Mouse (Mus musculus): ENCODE data around the gene Ptpn11.

The Ptpn11 gene

GRCm38 (mm10) chr5:121184945-121185551, 6.1 kb downstream of the Ptpn11 start:
- DNase-seq (ENCODE audit: extremely low spot score, low read depth, low spot score) = no peak

DNA sequence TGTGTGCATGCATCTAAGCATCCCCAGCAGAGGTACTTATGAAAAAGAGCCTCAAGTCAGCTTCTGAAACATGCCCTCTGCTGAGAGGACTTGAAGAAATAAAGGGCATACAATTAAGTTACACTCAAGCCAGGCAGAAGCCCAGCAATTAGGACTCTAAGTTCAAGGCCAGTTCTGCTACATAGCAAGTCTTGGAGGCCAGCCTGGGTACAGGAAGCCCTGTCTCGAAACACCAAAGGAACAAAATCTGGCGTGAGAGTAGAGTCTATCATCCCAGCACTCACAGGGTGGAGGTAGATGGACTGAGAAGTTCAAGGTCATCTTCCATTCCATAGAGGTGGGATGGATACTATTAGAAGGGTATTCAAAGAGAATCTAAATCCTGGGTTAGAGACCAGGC, 6.8 kb downstream of the Ptpn11 start:
- DNase-seq (ENCODE audit: extremely low spot score, low read depth, low spot score) = no peak

GRCm38 (mm10) chr5:121183269-121183668, 7.9 kb downstream of the Ptpn11 start:
- no peak for DNase-seq (ENCODE audit: extremely low spot score, low read depth, low spot score)

DNA sequence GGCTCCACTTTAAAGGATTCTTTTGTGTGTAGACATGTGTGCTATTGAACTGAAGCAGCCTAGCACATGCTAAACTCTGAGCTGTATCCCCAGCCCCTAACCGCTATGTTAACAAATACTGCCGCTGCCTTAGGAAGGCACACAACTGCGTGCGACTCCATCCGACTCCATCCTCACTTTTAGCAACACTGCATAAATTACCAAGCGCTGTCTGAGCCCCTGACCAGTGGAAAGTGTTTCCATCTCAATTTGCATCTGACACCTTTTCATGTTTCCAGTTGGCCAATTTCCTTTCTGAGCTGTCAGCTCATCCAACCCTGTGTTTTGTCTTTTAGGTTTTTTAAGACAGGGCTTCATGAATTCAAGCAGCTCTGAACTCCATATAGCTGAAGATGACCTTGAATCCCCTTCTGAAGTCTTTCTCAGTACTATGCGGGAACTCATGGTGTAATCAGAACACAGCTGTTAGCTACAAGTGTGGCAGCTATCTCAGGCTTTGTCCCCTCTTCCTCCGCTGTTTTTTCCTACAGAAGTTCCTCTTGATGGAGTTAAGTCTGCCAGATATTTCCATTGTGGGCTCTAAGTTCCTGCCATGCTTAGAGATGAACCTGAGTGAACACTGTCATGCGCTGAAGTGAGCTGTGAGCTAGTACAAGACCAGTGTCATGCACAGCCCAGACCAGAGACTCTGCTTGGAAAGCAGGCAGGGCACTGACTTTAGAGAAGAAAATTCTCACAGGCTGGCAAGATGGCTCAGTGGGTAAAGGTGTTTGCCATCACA, 11.9 kb downstream of the Ptpn11 start:
- no peak for DNase-seq (ENCODE audit: extremely low spot score, low read depth, low spot score)

DNA sequence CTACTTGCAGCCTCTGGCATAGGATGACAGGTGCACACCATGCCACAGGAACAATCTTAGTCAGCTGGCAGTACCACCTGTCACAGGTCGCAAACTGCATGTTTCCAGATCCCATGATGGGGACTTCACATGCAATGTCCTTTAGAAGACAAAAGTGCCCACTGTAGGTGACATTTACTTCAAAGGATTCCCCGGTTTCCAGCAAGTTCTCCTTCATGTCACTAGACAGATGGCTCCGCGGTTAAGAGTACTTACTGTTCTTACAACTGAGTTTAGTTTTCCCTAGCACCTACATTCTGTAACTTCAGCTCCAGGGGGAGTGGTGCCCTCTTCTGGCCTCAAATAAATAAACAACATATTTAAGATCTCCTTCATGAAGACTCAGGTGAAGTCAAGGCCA, 18.4 kb downstream of the Ptpn11 start:
- DNase-seq (ENCODE audit: extremely low spot score, low read depth, low spot score) = no peak

GRCm38 (mm10) chr5:121169588-121169987, 21.6 kb downstream of the Ptpn11 start:
- no peak for DNase-seq (ENCODE audit: extremely low spot score, low read depth, low spot score)

DNA sequence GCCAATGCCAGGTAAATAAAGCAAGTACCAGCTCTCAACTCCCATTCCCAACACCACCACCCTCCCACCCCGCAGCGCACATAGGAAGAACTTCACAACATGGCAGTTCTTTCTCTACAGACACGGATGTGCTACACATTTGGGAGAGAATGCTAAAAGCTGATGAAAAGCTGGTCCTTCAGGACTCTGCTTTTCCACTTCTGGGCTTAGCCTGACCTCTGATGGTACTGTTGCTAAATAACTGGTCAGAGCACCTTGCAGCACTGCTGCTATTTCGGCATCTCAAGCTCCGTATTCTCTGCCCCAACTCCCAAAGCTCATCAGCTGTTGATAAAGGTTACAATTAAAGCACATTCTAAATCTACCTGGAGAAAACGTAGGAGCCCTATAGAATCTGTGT, 24.3 kb downstream of the Ptpn11 start:
- no peak for DNase-seq (ENCODE audit: extremely low spot score, low read depth, low spot score)

DNA sequence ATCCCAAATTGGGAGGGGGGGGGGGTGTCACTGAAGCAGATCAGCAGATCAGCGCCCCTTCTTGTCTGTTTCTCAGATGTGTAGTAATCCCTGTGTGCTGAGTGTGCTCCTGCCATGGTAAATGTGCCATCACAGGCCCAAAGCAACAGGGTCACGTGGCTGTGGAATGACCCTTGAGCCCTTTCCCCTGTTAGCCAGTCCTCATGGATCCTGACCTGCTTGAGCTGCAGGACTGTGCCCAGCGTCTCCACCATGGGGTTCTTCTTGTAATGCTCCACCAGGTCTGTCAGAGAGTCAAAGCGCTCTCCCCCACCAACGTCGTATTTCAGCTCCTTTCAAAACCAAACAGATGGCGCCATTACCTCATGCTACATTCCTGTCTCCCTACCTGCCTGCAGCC, 28.3 kb downstream of the Ptpn11 start:
- DNase-seq (ENCODE audit: extremely low spot score, low read depth, low spot score) = no peak

DNA sequence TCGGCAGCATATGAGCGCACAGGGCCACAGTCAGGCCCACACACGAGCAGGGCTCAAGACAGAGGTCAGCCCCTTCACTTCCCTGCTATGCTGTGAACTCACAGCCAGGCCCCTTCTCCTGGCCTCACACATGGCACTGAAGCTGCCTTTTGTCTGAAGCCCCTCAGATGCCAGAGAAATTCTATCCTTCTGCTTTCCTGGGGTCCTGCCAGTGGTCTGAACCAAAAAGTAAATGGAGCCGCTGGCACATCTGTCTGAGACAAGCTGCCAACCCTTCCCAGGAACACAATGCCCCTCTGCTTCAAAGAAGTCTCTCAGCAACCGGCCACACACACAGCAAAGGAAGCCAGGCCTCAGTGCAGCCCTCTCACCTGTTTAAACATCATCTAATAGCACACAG, 28.9 kb downstream of the Ptpn11 start:
- DNase-seq (ENCODE audit: extremely low spot score, low read depth, low spot score) = no peak

DNA sequence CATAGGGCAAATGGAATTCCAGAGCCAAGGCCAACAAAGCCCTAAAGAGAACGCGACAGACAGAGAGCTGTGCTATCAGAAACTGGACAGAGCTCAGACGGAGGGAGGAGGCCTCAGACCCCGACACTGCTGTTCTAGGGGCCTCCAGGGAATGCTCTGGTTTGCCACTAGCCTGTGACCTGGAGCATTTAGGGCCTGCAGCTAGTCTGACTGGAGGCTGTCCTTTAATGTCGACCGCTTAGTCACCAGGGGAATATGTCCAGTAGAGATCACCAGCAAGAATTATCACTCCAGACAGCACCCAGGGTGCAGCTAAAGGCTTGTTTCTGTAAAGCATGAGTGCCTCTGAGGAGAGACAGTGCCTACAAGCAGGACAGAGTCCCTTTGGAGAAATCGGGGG, 32.2 kb downstream of the Ptpn11 start:
- no peak for DNase-seq (ENCODE audit: extremely low spot score, low read depth, low spot score)

GRCm38 (mm10) chr5:121157489-121157888, 33.7 kb downstream of the Ptpn11 start:
- no peak for DNase-seq (ENCODE audit: extremely low spot score, low read depth, low spot score)

- no peak for DNase-seq (ENCODE audit: extremely low spot score, low read depth, low spot score)
Measured at GRCm38 (mm10) chr5:121157017-121157416, 34.2 kb downstream of the Ptpn11 start.

- no peak for DNase-seq (ENCODE audit: extremely low spot score, low read depth, low spot score)
Measured at GRCm38 (mm10) chr5:121156121-121156520, 35.1 kb downstream of the Ptpn11 start.

DNA sequence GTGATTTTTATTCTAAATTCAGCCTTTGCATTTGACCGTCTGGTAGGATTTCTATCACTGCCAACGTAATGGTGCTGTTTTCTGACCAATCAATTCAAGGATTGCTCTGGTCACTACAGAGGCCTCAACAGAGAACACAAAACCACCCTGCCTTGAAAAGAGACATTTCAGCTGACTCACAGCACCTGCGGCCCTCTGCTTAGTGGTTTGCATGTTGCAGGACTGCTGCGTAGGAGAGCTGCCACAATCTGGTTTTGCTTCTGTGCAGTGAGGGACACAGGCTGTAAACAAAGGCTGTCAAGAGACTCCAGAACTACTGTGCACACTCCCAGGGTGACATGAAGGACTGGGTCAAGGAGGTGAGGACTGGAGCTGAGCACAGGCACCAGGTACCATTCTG, 40.5 kb downstream of the Ptpn11 start:
- DNase-seq (ENCODE audit: extremely low spot score, low read depth, low spot score) = no peak

DNA sequence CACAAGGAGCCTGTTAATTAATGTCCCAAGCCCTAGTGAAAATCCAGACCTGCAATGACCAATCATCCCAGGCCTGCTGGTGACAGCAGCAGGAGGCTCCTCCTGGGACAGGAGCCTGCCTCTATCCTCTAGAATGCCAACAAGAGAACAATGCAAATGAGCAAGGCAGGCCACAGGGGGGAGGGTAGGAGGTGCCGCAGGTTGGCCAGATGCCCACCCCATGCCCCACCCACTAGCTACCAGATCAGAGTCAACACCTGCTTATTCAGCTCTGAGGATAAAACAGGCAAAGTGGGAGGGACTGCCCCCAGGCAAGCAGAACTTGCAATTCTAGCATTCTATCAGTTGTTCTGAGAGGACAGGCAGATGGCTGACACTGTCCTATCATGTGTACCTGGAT, 42.0 kb downstream of the Ptpn11 start:
- DNase-seq (ENCODE audit: extremely low spot score, low read depth, low spot score) = no peak

- DNase-seq (ENCODE audit: extremely low spot score, low read depth, low spot score) = no peak
Measured at GRCm38 (mm10) chr5:121146275-121146674, 44.9 kb downstream of the Ptpn11 start.

DNA sequence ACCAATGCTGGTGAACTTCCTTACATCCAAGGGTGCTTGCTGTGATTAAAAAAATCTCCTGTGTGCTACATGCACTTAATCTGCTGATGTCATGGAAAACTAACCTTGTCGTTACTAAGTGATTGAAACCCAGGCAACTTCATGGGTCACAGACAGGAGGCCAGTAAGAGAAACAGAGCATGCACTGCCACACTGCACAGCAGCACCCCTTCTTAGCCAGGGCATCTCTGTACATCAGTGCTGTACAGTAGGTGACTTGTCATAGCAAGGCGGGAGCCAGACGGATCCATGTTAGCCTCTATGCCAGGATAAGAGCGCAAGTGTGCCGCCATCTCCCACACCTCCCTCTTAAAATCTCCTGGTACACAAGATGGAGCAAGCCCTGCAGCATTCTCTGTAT, 45.6 kb downstream of the Ptpn11 start:
- DNase-seq (ENCODE audit: extremely low spot score, low read depth, low spot score) = no peak

DNA sequence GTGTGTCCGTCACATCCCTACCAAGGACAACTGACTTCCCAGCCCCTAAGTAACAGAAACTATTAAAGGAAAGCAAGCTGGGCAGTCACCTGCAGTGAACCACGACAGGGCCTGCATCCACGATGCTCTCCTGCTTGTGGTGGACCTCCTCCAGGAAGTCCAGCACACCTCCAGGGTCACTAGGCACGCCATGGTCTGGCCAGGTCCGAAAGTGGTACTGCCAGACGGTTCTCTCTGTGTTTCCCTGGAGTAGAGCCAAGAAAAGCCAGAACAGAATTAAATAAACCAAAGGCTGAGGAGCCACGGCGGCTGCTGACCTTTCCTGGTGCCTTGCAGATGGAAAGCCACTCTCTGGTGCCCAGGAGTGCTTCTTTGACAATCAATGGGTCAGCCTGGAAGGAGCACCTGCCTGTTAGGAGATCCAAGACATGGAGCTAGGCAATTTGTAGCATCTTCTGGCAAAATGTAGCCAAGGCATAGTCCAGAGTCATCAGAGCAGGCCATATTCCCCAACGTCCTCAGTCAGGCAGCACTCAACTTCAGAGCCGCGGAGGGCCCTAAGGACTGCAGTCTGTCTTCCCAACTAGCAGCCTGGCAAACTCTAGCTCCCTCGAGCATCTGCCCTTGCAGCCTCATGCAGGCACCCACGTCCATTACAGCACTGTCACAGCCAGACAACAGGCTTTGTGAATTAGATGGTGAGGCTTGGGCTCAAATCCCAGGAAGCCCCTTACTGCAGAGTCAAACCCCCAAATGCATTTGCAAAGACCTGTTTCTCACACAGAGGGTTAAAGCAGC, 46.6 kb downstream of the Ptpn11 start:
- no peak for DNase-seq (ENCODE audit: extremely low spot score, low read depth, low spot score)

DNA sequence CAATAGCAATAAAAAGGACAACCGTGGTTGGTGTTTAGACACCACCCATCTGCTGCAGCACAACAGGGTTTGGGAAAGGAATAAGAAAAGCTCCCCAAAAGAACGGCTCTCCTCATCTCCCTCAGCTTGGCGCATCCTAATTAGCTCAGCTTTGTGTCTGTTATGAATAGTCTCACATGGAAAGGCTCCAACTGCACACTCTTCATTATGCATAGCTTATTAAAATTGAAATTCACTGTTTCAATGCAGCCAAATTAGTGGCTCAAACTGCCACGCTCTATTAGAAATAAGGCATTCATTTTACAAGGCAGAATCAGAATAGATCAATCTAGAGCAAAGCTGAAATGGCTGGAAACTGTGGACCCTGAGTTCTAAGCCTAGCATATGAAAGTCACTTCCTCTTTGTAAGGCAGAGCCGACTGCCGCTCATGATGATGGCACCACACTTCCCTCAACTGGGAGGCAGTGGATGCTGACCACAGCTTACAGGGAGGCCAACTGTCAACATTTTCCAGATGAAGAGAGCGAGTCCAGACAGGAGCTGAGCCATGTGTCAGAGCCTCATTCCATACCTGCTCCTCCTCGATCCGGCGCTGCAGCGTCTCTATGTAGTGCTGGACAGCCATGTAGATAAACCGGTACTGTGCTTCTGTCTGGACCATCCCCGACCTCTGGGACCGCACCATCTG, 48.6 kb downstream of the Ptpn11 start:
- no peak for DNase-seq (ENCODE audit: extremely low spot score, low read depth, low spot score)

DNA sequence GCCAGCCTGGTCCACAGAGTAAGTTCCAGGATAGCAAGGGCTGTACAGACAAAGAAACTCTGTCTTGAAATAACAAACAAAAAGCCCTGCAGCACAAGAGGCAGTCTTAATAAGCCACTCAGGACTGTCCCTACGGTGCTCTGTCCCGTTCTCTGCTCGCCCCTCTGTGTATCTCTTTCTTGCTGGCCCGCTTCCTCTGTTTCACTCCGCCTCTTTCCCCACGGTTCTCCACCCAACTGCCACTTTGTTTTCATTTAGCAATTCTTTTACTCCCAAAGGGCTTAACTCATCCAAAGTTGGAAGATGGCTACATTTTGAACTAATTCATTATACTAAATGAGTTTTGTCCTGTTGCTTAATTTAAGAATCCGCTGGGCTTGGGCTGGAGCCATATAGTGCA, 50.9 kb downstream of the Ptpn11 start:
- DNase-seq (ENCODE audit: extremely low spot score, low read depth, low spot score) = no peak

DNA sequence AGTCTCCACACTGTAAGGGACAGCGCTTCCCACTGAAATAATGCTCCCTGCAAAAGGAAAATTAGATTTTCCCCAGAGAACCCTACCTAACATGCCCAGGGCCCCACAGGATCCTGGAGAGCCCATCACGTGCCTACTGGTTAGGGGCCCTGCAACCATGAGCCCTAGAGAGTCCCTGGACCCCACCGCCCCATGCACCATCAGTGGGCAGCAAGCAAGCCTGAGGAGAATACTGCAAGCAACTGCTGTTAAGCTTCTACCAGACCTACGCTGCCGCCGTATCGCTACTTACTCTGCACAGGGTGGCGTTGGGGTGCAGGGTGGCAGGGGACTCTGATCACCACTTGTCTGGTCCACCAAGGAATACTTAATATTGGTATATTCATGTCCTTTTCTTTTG, 54.1 kb downstream of the Ptpn11 start:
- no peak for DNase-seq (ENCODE audit: extremely low spot score, low read depth, low spot score)
